ENCODE assay signal across 29 mouse cellular contexts in genomic region chr5:36891793-36892470, GRCm38 (mm10). TPM values are rescaled to one million over a fixed set of nuclear protein-coding genes. Genes with fewer than 3 reads are reported as not detected.
DNase-seq lines count a peak whose midpoint lies in the region; ATAC-seq and TF ChIP-seq lines count a peak whose summit lies in the region.
"Had no signal": no experiment of that assay in that cellular context is flagged by ENCODE, and none has a peak within 500 bp of the region (broad histone marks: within the 10 kb centered on the region; RNA-seq: fewer than 3 reads in every experiment).

No protein-coding gene starts in this region.

- no peaks in the 10 kb centered on the region for H3K9me3 ChIP-seq in hindbrain, embryonic 16.5 days (ENCODE audit: control insufficient read depth, low read length)
- H3K9me3 ChIP-seq in hindbrain, embryonic 13.5 days = no peaks in the 10 kb centered on the region
- H3K9me3 ChIP-seq: forebrain, embryonic 15.5 days; intestine, embryonic 15.5 days; kidney, embryonic 15.5 days; limb, embryonic 10.5 days; megakaryocyte, embryonic 14.5 days; midbrain, embryonic 15.5 days had no signal

- no peak for TF ChIP-seq POLR2A in kidney, adult 2 months (IDR thresholded peaks at IDR 0.05; ENCODE audit: low read depth, low read length)

- H3K27me3 ChIP-seq in hindbrain, embryonic 16.5 days (replicated peaks; ENCODE audit: control insufficient read depth, insufficient read depth, low read length) = no peaks in the 10 kb centered on the region
- peaks cover 4% of the 10 kb centered on the region; the same call in 1 of the 2 replicates for H3K27me3 ChIP-seq in hindbrain, embryonic 13.5 days
- no peaks in the 10 kb centered on the region for H3K27me3 ChIP-seq in kidney, adult 2 months (replicated peaks; ENCODE audit: control insufficient read depth, insufficient read depth, low read length)
- H3K27me3 ChIP-seq: forebrain, embryonic 15.5 days; intestine, embryonic 15.5 days; midbrain, embryonic 15.5 days had no signal

- DNase-seq in 3134 (ENCODE audit: extremely low read depth, insufficient read length, low spot score) = peak; percentile 36
- DNase-seq in NIH3T3 (ENCODE audit: low read depth) = peak; percentile 55
- peak; percentile 79 to 81 for DNase-seq in cerebellum, postnatal 14 days
- no peak for DNase-seq in kidney, adult 2 months
- DNase-seq: adrenal gland, postnatal 14 days; embryo, embryonic 11 days; gastrocnemius, postnatal 14 days; heart, adult 2 months; kidney, postnatal 4 days; layer of hippocampus, postnatal 36 days; liver, postnatal 0 days; lung, postnatal 10 days; retina, postnatal 1 day; right cerebral cortex, postnatal 4 days had no signal

- 51% methylated on average over 4 of the region's 4 CpGs for WGBS in hindbrain, embryonic 16.5 days
- WGBS in hindbrain, embryonic 13.5 days = 58% methylated on average over 4 of the region's 4 CpGs
- 34% methylated on average over 4 of the region's 4 CpGs for WGBS in kidney, adult 2 months

- no peak overlapping the region for H3K4me2 ChIP-seq in hindbrain, embryonic 16.5 days (ENCODE audit: low read length)
- no peak overlapping the region for H3K4me2 ChIP-seq in hindbrain, embryonic 13.5 days
- H3K4me2 ChIP-seq: forebrain, embryonic 15.5 days; intestine, embryonic 15.5 days; kidney, embryonic 15.5 days; midbrain, embryonic 15.5 days had no signal

- no peak overlapping the region for H3K4me3 ChIP-seq in hindbrain, embryonic 16.5 days (ENCODE audit: low read length)
- no peak overlapping the region for H3K4me3 ChIP-seq in hindbrain, embryonic 13.5 days
- no peak overlapping the region for H3K4me3 ChIP-seq in kidney, adult 2 months (ENCODE audit: insufficient read depth, low read depth, low read length)
- H3K4me3 ChIP-seq: forebrain, embryonic 15.5 days; heart, adult 2 months; intestine, embryonic 15.5 days; kidney, embryonic 15.5 days; limb, embryonic 10.5 days; megakaryocyte, embryonic 14.5 days; midbrain, embryonic 15.5 days; myocyte had no signal

- H3K27ac ChIP-seq in hindbrain, embryonic 16.5 days (ENCODE audit: low read depth, low read length) = peak overlapping the region; percentile 46; the same call in 1 of the 2 replicates
- no peak overlapping the region; the same call in 1 of the 2 replicates for H3K27ac ChIP-seq in hindbrain, embryonic 13.5 days
- H3K27ac ChIP-seq in kidney, adult 2 months (ENCODE audit: insufficient read depth, low read depth, low read length) = no peak overlapping the region
- H3K27ac ChIP-seq: heart, adult 2 months; intestine, embryonic 15.5 days; kidney, embryonic 15.5 days; limb, embryonic 10.5 days; midbrain, embryonic 15.5 days had no signal

- ATAC-seq in hindbrain, embryonic 16.5 days = no peak
- ATAC-seq in hindbrain, embryonic 13.5 days (ENCODE audit: low FRiP score) = no peak
- no peak for ATAC-seq in granulocyte monocyte progenitor cell, adult 5-6 weeks (replicated peaks; ENCODE audit: poor library complexity, severe bottlenecking)
- ATAC-seq: forebrain, embryonic 15.5 days; intestine, embryonic 15.5 days; liver, postnatal 0 days; midbrain, embryonic 15.5 days; Patski had no signal

- peaks cover 44% of the 10 kb centered on the region for H3K4me1 ChIP-seq in hindbrain, embryonic 16.5 days (ENCODE audit: control insufficient read depth, insufficient read depth, low read depth, low read length)
- peaks cover 72% of the 10 kb centered on the region for H3K4me1 ChIP-seq in hindbrain, embryonic 13.5 days (replicated peaks)
- H3K4me1 ChIP-seq in kidney, adult 2 months (ENCODE audit: control insufficient read depth, insufficient read depth, low read length) = no peaks in the 10 kb centered on the region
- H3K4me1 ChIP-seq: intestine, embryonic 15.5 days; megakaryocyte, embryonic 14.5 days had no signal

- H3K36me3 ChIP-seq in hindbrain, embryonic 16.5 days (ENCODE audit: control insufficient read depth, insufficient read depth, low read length) = no peaks in the 10 kb centered on the region
- H3K36me3 ChIP-seq in hindbrain, embryonic 13.5 days = no peaks in the 10 kb centered on the region
- no peaks in the 10 kb centered on the region for H3K36me3 ChIP-seq in kidney, adult 2 months (ENCODE audit: control insufficient read depth, insufficient read depth, low read length)
- H3K36me3 ChIP-seq: forebrain, embryonic 15.5 days; intestine, embryonic 15.5 days; kidney, embryonic 15.5 days; limb, embryonic 10.5 days; midbrain, embryonic 15.5 days had no signal

- no peak overlapping the region for H3K9ac ChIP-seq in hindbrain, embryonic 16.5 days (ENCODE audit: low read depth, low read length)
- no peak overlapping the region for H3K9ac ChIP-seq in hindbrain, embryonic 13.5 days
- H3K9ac ChIP-seq: forebrain, embryonic 15.5 days; intestine, embryonic 15.5 days; kidney, embryonic 15.5 days; liver, postnatal 0 days; midbrain, embryonic 15.5 days had no signal

- TF ChIP-seq CTCF in kidney, adult 2 months (conservative IDR thresholded peaks at IDR 0.05; ENCODE audit: insufficient read depth, insufficient read length, low read depth, low read length) = no peak

RNA-seq across cellular contexts. Expression of gene Ppp2r2c, which starts 23.6 kb away (rescaled TPM):
- 52.4 and 58.2 TPM in 2 replicates for polyA plus RNA-seq in hindbrain, embryonic 16.5 days (2015; fragmentation: Nextera tagmentation; extraction: Ambion mirVana)
- polyA plus RNA-seq in hindbrain, embryonic 13.5 days (2015; fragmentation: Nextera tagmentation; extraction: Ambion mirVana) = 24.6 and 26.7 TPM in 2 replicates
- 0.34 and 0.58 TPM in 2 replicates for polyA plus RNA-seq in kidney, adult 2 months (2012; rRNA removed)
- not detected in 2 replicates for total RNA-seq in granulocyte monocyte progenitor cell, adult 5-6 weeks (2014; fragmentation: Nextera tagmentation)
- not detected in 2 replicates for total RNA-seq in granulocyte monocyte progenitor cell, adult 5-6 weeks (2017)
- total RNA-seq: hematopoietic stem cell, adult 5-6 weeks; neutrophil, adult 5-6 weeks had no signal
- polyA plus RNA-seq: liver, adult 2 months; liver, postnatal 0 days; thymus, postnatal 0 days had no signal

Comparison
In these comparisons a context has a peak if more than half of its experiments do, and no peak if none do; other contexts are left out.
1. RNA of gene Ppp2r2c, which starts 23.6 kb away (polyA plus RNA-seq): 52.4 to 58.2 TPM in hindbrain, embryonic 16.5 days and 24.6 to 26.7 TPM in hindbrain, embryonic 13.5 days; 0.34 to 0.58 TPM in kidney, adult 2 months; every median in the first group is over 10 times any median in the second.